Mouse (Mus musculus) gastrocnemius, postnatal 36 days (tissue): ENCODE measurements around the gene Samd5. TPM values are rescaled to one million over a fixed set of nuclear protein-coding genes. Genes with fewer than 3 reads are reported as not detected.

Experiments used
- DNase-seq, 2 experiments: peaks; one replicate each; pipeline ENCODE4 v3.0.0; 2022
- intact Hi-C: fragments of 180-260 bp; cut with DNase I; formaldehyde crosslinking; loops from one replicate; pipeline ENCODE4 v1.15.1; 2025
- total RNA-seq, 2 experiments: library from RNA; stranded (reverse); gene quantifications; 2 replicates each; pipeline ENCODE4 v1.2.3; 2021

Samd5 gene
- total RNA-seq, 2 experiments from 2014 or later: 1.6 to 1.7 TPM

GRCm38 (mm10) chr10:9668791-9669190 is 6.2 kb downstream of the Samd5 start:
- DNase-seq: no peak
- intact Hi-C loops: no loop called here

DNA sequence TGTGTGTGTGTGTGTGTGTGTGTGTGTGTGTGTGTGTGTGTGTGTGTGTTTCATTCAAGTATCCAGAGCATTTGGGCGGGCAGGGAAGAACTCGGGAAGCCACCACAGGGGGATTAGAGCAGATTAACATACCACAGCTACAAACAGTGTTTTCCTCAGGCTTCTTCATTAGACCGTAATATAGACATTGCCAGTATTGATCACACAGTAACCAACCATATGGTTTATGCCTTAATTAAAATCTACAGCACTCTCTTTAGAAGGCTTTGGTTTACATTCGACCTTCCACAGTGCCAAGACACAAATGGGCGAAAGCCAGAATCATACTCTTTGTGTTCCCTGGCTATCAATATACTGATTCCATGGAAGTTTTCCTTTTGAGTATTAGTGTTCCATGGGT is 22.1 kb downstream of the Samd5 start:
- intact Hi-C loops: no loop called here
- no peak for DNase-seq

GRCm38 (mm10) chr10:9650050-9650825 is 24.8 kb downstream of the Samd5 start:
- DNase-seq: no peak
- intact Hi-C loops: no loop called here

GRCm38 (mm10) chr10:9648464-9648863 is 26.5 kb downstream of the Samd5 start:
- no peak for DNase-seq
- intact Hi-C loops: no loop called here

DNA sequence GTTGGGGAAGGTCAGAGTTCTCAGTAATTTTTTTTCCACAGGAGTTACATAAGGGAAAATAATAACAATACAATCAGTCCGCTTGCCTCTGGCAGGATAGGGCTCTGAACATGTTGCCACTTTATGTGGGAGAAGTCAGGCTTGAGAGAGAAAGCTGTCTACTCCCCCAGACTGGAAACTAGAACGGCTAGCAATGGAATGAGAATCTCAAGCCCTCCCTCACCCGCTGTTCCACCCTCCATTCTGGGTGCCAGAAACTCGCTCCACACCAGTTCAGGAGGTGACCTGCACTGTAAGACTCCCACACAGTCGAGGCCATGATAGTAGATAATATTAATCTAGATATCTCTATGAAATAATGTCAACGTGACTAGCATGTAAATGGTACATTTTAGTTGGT is 27.3 kb downstream of the Samd5 start:
- intact Hi-C loops: no loop called here
- no peak for DNase-seq

GRCm38 (mm10) chr10:9646391-9646790 is 28.6 kb downstream of the Samd5 start:
- intact Hi-C loops: no loop called here
- DNase-seq: no peak

GRCm38 (mm10) chr10:9643531-9643930 is 31.5 kb downstream of the Samd5 start:
- DNase-seq: no peak
- intact Hi-C loops: no loop called here

DNA sequence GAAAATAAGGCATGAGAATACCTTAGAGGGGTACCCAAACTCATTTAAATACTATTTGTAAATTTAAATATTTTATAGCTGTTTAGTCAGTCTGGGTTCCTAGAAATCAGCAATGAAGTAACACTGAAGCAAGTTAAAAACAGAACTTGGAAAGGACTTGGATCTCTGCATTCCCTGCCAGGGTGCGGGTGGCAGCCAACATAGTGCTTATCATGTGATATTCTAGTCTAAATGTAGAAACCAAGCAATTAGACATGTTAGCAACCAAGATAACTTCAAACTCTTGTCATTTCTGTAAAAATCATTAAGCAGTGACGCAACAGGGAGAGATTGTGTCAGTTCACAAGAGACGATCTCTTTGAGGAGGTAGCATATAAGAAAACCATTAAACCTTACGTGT is 32.9 kb downstream of the Samd5 start:
- intact Hi-C loops: no loop called here
- DNase-seq: peak in 1 of 2 experiments; percentile 10

DNA sequence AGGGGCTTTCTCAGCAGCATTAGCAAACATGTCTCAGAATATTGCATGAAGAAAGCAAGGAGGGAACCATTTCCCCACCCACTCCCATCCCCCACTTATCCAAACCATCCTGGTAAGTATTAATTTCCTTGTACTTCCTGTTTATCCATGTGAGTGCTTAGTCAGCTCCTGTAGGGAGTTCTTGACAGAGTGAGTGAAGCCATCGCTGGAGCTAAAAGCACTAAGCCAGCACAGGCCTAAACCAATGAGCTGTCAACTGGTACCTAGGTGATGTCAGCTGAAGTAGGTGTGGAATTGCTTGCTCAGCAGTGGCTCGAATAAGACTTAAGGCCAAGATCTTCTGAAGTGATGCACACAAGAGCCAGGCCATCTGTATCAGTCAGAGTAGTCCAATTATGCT is 34.3 kb downstream of the Samd5 start:
- intact Hi-C loops: no loop called here
- DNase-seq: no peak

DNA sequence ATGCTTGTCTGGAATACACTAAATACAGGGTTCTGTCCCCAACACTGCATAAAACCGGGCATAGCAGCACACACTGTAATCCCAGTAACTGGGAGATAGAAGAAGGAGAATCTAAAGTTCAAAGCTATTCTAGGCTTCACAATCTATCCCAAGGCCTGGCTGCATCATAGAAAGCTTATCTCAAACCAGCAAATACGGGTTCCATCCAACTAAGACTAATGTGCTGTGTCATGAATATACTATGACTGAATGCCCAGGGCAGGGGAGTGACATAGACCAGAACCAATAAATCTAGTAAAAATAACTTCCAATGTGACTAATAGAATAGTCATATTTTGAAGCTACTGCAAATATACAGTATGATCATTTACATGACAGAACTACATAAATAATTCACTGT is 35.0 kb downstream of the Samd5 start:
- intact Hi-C loops: no loop called here
- DNase-seq: no peak

DNA sequence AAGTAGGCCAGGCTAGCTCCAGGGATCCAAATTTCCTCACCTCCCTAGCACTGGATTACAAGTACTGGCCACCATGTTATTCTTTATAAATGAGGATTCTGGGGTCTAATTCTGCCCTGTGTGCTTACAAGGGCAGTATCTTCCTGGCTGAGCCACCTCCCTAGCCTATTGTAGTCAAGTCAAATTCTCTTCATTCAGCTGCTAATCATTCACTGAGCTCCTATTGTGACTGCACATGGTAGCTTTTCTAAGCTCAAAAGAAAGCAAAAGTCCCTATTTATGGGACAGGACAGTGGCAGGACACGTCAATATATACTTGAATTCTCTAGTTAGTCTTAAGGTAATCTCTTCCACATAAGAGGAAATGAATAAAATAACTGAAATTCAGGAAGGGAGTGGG is 49.7 kb downstream of the Samd5 start:
- intact Hi-C loops: no loop called here
- no peak for DNase-seq

GRCm38 (mm10) chr10:9621926-9622688 is 52.9 kb downstream of the Samd5 start:
- DNase-seq: no peak
- intact Hi-C loops: no loop called here

DNA sequence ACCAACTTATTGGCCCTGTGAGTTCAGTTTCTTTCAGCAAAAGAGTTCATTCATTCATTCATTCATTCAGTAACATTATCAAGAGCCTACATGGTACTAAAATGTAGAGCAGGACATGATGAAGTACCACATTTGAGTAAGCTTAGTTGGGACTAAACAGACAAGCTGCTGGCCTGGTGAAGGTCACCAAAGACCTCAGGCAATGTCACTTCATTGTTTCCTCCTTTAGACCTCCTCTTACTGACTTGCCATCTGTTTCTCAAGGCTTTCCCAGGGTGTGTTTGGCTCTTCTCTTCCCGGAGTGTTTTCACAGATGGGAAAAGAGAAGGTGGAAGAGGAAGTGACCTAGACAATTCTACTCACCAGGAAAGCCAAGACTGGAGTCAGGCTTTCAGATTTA is 54.0 kb downstream of the Samd5 start:
- DNase-seq: no peak
- intact Hi-C loops: no loop called here

- intact Hi-C loops: no loop called here
- DNase-seq: no peak
These were observed 60.0 kb downstream of the Samd5 start for GRCm38 (mm10) chr10:9615009-9615408.

- DNase-seq: no peak
- intact Hi-C loops: no loop called here
These were observed 66.2 kb downstream of the Samd5 start for GRCm38 (mm10) chr10:9608854-9609253.

GRCm38 (mm10) chr10:9607155-9607554 is 67.9 kb downstream of the Samd5 start:
- DNase-seq: no peak
- intact Hi-C loops: no loop called here

- intact Hi-C loops: no loop called here
- peak in 1 of 2 experiments; percentile 4 for DNase-seq
These were observed 69.4 kb downstream of the Samd5 start for GRCm38 (mm10) chr10:9605635-9606034.

DNA sequence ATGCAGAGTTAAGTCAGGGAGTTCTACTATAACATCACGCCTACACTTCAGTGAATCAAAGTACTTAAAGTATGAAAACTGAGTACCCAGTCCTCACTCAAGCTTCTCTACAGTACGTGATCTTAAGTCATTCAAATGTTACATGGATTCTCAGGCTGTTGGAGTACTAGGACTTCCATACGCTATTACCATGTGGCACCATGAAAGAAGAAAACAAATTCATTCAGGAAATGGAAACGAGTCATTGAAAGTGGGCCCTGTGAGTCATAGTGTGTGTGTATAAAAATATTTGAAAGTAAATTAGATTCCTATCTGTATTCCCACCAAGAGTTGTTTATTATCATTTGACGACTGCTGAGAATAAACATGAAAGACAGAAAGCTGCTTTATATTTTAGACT is 71.7 kb downstream of the Samd5 start:
- intact Hi-C loops: no loop called here
- DNase-seq: no peak

GRCm38 (mm10) chr10:9602845-9603244 is 72.2 kb downstream of the Samd5 start:
- peak; percentile 14 to 42 for DNase-seq
- intact Hi-C loops: no loop called here

- DNase-seq: no peak
- intact Hi-C loops: no loop called here
These were observed 72.6 kb downstream of the Samd5 start for GRCm38 (mm10) chr10:9602389-9602788.

- intact Hi-C loops: no loop called here
- DNase-seq: no peak
These were observed 78.8 kb downstream of the Samd5 start for GRCm38 (mm10) chr10:9596228-9596627.

GRCm38 (mm10) chr10:9594666-9595065 is 80.3 kb downstream of the Samd5 start:
- no peak for DNase-seq
- intact Hi-C loops: no loop called here
